Mouse (Mus musculus): ENCODE measurements around the gene Shmt2.

- TF ChIP-seq CTCF (IDR thresholded peaks at IDR 0.05; ENCODE audit: borderline replicate concordance, control insufficient read depth, extremely low read depth, insufficient read depth, low read length, poor library complexity) (no peak), POLR2A (IDR thresholded peaks at IDR 0.05; ENCODE audit: control insufficient read depth, extremely low read depth, insufficient read depth, low read length, poor library complexity) (no peak)
Observed at GRCm38 (mm10) chr10:127480833-127481813, 41.1 kb downstream of the Shmt2 start.
